Mouse (Mus musculus): ENCODE measurements at regions not wholly inside any gene's neighbourhood (a gene's known extent, or its start where the extent isn't known, plus 50 kb on each side); places are given as distances from the start of the nearest gene placed in this dataset.

DNA sequence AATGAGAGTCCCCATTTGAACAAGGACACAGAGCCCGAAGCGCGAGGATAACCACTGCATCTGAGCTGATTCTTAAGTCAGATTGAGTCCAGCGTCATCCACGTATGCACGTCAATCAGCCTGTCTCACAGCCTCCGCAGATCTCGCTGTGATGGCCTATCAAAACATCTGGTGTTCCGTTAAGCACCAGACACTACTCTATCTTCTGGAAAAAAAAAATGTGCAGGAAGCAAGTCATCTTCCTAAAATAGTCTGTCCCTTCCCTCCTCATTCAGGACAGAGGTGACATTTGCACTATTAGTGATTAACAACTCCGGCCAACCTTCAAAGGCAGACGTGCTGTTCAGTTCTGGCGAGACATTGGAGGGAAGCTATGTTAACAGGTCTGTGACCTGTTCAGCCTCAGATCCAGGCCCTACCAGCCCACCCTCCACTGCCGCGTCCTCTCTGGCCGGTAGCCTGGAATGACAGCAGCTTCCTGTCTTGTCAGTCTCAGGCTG, 81.0 kb downstream of the Cpn2 start:
- no peak overlapping the region for H3K4me2 ChIP-seq (ENCODE audit: low read depth, low read length)
- H3K36me3 ChIP-seq (ENCODE audit: control insufficient read depth, insufficient read depth), result no peaks in the 10 kb centered on the region
- no peak overlapping the region for H3K27ac ChIP-seq (ENCODE audit: low read length)
- WGBS (ENCODE audit: insufficient replicate concordance), result 15% methylated on average over 15 of the region's 15 CpGs
- ATAC-seq (ENCODE audit: low read depth), result no peak
- no peak overlapping the region for H3K9ac ChIP-seq (ENCODE audit: low read depth, low read length)
- H3K4me3 ChIP-seq (ENCODE audit: low read depth, low read length), result no peak overlapping the region
- H3K4me1 ChIP-seq (ENCODE audit: control insufficient read depth, low read depth, low read length), result peaks cover 16% of the 10 kb centered on the region
- H3K27me3 ChIP-seq (ENCODE audit: control insufficient read depth, insufficient read depth, low read depth, low read length), result no peaks in the 10 kb centered on the region; the same call in 1 of the 2 replicates
- no peaks in the 10 kb centered on the region for H3K9me3 ChIP-seq (replicated peaks; ENCODE audit: control insufficient read depth, low read length)

DNA sequence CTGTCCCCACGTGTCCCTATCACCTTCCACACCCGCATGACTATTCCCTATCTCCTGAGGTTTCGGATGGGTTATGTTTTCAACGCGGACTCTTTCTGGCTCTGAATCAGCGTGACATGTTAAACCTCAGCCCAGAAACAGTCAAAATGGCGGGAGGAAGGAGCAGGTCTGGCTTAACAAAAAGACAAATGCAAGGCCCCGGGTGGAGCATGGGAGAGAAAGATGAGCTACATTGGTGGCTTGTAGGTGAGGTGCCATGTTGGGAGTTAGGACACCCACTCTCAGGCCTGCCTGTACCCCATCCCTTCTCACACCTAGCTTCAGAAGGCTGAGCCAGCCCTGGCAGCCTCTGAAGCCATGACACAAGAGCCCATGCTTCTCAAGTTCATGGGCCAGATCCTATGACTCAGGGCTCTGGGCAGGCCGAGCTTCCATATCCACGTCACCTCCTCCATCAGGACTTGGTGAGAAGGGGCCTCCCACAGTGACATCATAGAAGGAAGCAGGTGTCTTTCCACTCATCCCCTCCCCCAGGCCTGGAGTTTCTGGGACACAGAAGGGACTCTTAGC, 80.5 kb downstream of the Cpn2 start:
- no peak for ATAC-seq (ENCODE audit: low read depth)
- no peaks in the 10 kb centered on the region; the same call in 1 of the 2 replicates for H3K27me3 ChIP-seq (ENCODE audit: control insufficient read depth, insufficient read depth, low read depth, low read length)
- H3K36me3 ChIP-seq (ENCODE audit: control insufficient read depth, insufficient read depth), result no peaks in the 10 kb centered on the region
- no peaks in the 10 kb centered on the region for H3K9me3 ChIP-seq (replicated peaks; ENCODE audit: control insufficient read depth, low read length)
- no peak overlapping the region for H3K4me2 ChIP-seq (ENCODE audit: low read depth, low read length)
- H3K27ac ChIP-seq (ENCODE audit: low read length), result no peak overlapping the region
- H3K9ac ChIP-seq (ENCODE audit: low read depth, low read length), result no peak overlapping the region
- H3K4me1 ChIP-seq (ENCODE audit: control insufficient read depth, low read depth, low read length), result peaks cover 16% of the 10 kb centered on the region
- H3K4me3 ChIP-seq (ENCODE audit: low read depth, low read length), result no peak overlapping the region
- 35% methylated on average over 10 of the region's 10 CpGs for WGBS (ENCODE audit: insufficient replicate concordance)

DNA sequence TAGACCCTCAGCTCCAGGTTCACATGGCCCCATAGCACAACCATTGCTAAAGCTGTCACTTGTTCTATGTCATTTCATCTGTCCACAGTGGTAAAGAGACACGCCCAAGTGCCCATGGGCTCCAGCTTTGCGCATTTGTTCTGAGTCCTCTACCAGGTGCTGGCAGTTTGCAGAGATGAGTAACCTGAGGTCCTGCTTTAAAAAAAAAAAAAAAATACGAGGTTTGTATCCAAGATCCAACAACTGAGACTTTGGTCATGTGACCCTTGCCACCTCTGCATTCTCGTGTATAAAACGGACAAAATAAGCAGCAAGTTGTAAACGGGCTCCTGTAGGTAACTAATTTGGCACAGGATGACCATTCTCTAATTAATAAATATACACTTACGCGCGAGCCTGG, 79.9 kb downstream of the Cpn2 start:
- 25% methylated on average over 9 of the region's 9 CpGs for WGBS (ENCODE audit: insufficient replicate concordance)
- H3K27me3 ChIP-seq (ENCODE audit: control insufficient read depth, insufficient read depth, low read depth, low read length), result no peaks in the 10 kb centered on the region; the same call in 1 of the 2 replicates
- H3K4me2 ChIP-seq (ENCODE audit: low read depth, low read length), result peak overlapping the region; percentile 70
- ATAC-seq (ENCODE audit: low read depth), result no peak
- no peak overlapping the region for H3K9ac ChIP-seq (ENCODE audit: low read depth, low read length)
- H3K36me3 ChIP-seq (ENCODE audit: control insufficient read depth, insufficient read depth), result no peaks in the 10 kb centered on the region
- H3K9me3 ChIP-seq (replicated peaks; ENCODE audit: control insufficient read depth, low read length), result no peaks in the 10 kb centered on the region
- peaks cover 16% of the 10 kb centered on the region for H3K4me1 ChIP-seq (ENCODE audit: control insufficient read depth, low read depth, low read length)
- H3K27ac ChIP-seq (ENCODE audit: low read length), result peak overlapping the region; percentile 42
- H3K4me3 ChIP-seq (ENCODE audit: low read depth, low read length), result peak overlapping the region; percentile 47

DNA sequence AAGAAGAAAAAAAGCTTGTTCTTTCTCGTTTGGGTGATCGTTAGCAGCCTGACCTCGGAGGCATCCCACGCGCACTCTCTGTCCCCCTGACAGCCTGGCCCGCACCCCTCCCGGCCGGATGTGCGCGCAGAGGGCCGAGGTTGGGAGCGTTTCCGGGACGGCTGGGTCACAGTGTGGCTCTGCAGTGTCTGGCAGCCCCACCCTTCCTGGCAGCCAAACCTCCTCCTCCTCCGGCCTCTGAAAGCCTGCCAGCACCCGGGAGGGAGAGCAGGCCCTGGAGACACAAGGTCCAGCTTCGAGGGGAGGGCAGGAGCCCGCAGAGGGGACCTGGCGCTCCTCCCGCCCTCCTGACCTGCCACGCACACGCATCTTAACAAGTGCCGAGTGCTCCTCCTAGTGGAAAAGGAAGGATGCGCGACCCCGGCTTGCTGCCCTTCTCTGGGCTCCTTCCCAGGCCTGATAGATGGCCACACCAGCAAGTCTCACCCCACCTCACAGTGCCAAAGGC, 79.3 kb downstream of the Cpn2 start:
- Histone ChIP-seq H3K9ac (ENCODE audit: low read depth, low read length) (peak overlapping the region; percentile 36; the same call in 1 of the 2 replicates), H3K4me3 (ENCODE audit: low read depth, low read length) (peak overlapping the region; percentile 47), H3K36me3 (ENCODE audit: control insufficient read depth, insufficient read depth) (no peaks in the 10 kb centered on the region), H3K27me3 (ENCODE audit: control insufficient read depth, insufficient read depth, low read depth, low read length) (no peaks in the 10 kb centered on the region; the same call in 1 of the 2 replicates), H3K27ac (ENCODE audit: low read length) (peak overlapping the region; percentile 42), H3K9me3 (replicated peaks; ENCODE audit: control insufficient read depth, low read length) (no peaks in the 10 kb centered on the region), H3K4me2 (ENCODE audit: low read depth, low read length) (peak overlapping the region; percentile 70), H3K4me1 (ENCODE audit: control insufficient read depth, low read depth, low read length) (peaks cover 16% of the 10 kb centered on the region)
- WGBS (ENCODE audit: insufficient replicate concordance), result under 1% methylated on average over 26 of the region's 26 CpGs
- ATAC-seq (ENCODE audit: low read depth), result peak; percentile 91

DNA sequence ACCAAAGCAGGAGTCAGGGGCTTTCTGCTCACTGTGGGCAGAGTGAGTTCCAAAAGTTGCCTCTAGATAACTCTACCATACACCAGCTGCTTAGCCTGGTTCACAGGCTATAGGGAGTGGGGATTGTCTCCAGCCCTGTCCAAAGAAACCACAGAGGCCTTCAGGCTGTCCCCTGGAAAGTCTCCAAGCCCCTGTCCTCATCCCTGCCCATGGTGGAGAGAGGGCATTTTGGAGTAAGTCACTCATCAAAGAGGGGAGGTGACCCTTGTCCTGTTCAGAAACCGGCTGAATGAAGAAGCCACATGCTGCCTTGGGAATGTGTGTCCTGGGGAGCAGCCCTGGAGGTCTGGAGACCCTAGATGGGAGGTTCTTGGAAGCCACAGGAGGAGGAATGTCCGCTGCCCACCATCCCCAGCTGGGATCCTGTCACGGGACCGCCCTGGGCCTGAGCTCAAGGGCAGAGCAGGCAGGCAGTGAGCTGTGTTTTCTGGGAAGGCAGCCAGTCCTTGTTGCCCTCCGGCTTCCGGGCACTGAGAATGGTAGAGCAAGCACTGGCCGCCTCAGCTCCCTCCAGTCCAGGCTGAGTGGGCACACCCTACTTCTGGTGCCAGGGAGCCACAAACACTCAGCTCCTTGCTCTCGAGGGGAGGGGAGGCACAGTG, 78.4 kb downstream of the Cpn2 start:
- H3K4me2 ChIP-seq (ENCODE audit: low read depth, low read length), result no peak overlapping the region
- no peak overlapping the region for H3K27ac ChIP-seq (ENCODE audit: low read length)
- peaks cover 16% of the 10 kb centered on the region for H3K4me1 ChIP-seq (ENCODE audit: control insufficient read depth, low read depth, low read length)
- ATAC-seq (ENCODE audit: low read depth), result no peak
- 55% methylated on average over 8 of the region's 8 CpGs for WGBS (ENCODE audit: insufficient replicate concordance)
- H3K9ac ChIP-seq (ENCODE audit: low read depth, low read length), result no peak overlapping the region
- no peaks in the 10 kb centered on the region for H3K9me3 ChIP-seq (replicated peaks; ENCODE audit: control insufficient read depth, low read length)
- H3K4me3 ChIP-seq (ENCODE audit: low read depth, low read length), result no peak overlapping the region
- no peaks in the 10 kb centered on the region; the same call in 1 of the 2 replicates for H3K27me3 ChIP-seq (ENCODE audit: control insufficient read depth, insufficient read depth, low read depth, low read length)
- no peaks in the 10 kb centered on the region for H3K36me3 ChIP-seq (ENCODE audit: control insufficient read depth, insufficient read depth)

DNA sequence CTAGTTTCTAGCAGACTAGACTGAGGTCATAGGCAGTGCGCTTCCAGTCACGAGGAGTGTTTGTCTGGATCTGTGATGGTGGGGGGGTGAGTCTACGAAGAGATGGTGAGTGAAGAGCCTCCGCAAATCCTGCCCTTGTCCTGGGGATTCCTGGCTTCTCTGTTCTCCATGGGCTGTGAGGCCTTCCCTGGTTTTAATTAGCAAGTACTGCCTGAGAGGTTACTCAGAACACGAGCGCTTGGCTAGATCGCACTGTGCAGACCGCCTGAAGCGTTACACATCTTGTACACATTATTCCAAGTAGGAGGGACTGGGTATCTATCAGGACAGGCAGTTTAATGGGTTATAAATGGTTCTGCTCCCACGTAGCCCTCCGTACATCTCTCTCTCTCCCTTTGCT, 76.9 kb downstream of the Cpn2 start:
- Histone ChIP-seq H3K9ac (ENCODE audit: low read depth, low read length) (no peak overlapping the region), H3K27ac (ENCODE audit: low read length) (no peak overlapping the region), H3K36me3 (ENCODE audit: control insufficient read depth, insufficient read depth) (no peaks in the 10 kb centered on the region), H3K27me3 (ENCODE audit: control insufficient read depth, insufficient read depth, low read depth, low read length) (no peaks in the 10 kb centered on the region; the same call in 1 of the 2 replicates), H3K4me2 (ENCODE audit: low read depth, low read length) (no peak overlapping the region), H3K9me3 (replicated peaks; ENCODE audit: control insufficient read depth, low read length) (no peaks in the 10 kb centered on the region), H3K4me3 (ENCODE audit: low read depth, low read length) (no peak overlapping the region), H3K4me1 (ENCODE audit: control insufficient read depth, low read depth, low read length) (peaks cover 16% of the 10 kb centered on the region)
- no peak for ATAC-seq (ENCODE audit: low read depth)
- 75% methylated on average over 11 of the region's 11 CpGs for WGBS (ENCODE audit: insufficient replicate concordance)

DNA sequence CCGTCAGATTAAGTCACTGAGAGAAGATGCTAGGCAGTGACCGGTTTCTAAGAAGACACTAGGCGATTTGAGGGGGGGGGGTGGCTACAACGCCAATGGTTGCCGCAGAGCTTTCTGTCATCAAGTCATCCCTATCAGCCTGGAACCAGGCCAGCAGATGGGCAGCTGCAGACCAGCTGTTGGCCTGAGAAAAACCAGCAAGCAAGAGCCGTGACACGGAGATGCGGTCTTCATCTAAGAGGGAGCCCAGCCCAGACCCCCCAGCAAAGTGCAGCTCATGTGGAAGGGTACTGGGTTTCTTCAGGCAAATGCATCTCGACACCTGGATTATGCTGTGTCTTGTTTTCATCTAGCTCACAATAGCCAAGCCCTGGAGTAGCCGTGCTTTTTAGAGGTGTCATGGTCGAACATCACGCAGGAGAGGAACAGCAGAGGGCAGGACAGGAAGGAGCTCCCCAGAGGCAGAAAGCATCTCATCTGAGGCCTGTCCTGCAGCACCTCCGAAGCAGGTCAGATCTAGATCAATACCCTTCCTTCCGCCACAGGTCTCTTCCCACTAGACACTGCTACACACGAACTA, 76.3 kb downstream of the Cpn2 start:
- WGBS (ENCODE audit: insufficient replicate concordance), result 65% methylated on average over 15 of the region's 15 CpGs
- Histone ChIP-seq H3K36me3 (ENCODE audit: control insufficient read depth, insufficient read depth) (no peaks in the 10 kb centered on the region), H3K9ac (ENCODE audit: low read depth, low read length) (no peak overlapping the region), H3K4me2 (ENCODE audit: low read depth, low read length) (no peak overlapping the region), H3K4me3 (ENCODE audit: low read depth, low read length) (no peak overlapping the region), H3K27ac (ENCODE audit: low read length) (no peak overlapping the region), H3K27me3 (ENCODE audit: control insufficient read depth, insufficient read depth, low read depth, low read length) (no peaks in the 10 kb centered on the region; the same call in 1 of the 2 replicates), H3K4me1 (ENCODE audit: control insufficient read depth, low read depth, low read length) (peaks cover 16% of the 10 kb centered on the region), H3K9me3 (replicated peaks; ENCODE audit: control insufficient read depth, low read length) (no peaks in the 10 kb centered on the region)
- no peak for ATAC-seq (ENCODE audit: low read depth)

DNA sequence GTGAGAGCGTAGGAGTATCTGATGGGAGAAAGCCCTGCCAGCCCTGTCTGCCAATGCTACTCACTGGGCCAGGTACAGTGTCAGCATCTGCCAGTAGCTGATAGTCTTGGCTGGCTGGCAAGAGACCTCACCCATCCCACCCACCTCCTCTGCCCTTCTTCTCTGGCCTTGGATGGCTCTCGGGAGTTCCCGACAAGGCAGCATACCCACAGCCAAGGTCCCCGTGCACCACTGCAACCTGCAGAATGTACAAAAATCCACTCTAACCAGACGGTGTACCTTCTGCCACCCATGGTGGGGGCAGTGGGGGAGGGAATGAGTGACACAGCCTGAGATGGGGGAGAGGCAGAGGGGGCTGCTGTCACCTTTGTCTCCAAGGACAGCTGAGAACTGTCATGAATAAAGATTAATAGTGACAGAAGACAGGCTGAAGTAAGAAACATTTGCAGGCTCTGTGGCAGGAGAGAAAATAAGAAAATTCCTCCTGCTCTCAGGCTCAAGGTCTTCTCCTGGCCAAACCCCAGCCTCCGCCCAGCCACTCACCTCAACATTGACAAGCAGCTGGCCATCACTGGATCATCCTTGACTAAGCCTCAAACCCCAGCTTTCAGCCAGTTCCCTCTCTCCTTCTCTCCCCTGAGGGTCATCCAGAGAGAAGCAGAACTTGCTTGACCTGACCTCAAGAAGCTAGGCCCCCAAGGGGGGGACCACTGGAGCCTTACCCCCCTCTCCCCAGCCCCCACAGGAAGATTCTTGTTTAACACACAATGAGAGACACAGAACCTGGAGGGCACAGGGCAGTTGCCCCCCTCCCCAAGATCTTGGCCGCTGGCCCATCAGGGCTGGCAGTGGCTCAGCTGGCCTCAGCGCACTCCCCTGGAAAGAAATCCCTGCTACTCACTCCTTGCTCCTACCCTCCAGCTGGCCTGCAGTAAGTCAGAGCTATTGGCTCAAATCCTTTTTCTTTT, 73.7 kb downstream of the Cpn2 start:
- Histone ChIP-seq H3K36me3 (ENCODE audit: control insufficient read depth, insufficient read depth) (no peaks in the 10 kb centered on the region), H3K9me3 (replicated peaks; ENCODE audit: control insufficient read depth, low read length) (no peaks in the 10 kb centered on the region), H3K27me3 (ENCODE audit: control insufficient read depth, insufficient read depth, low read depth, low read length) (no peaks in the 10 kb centered on the region), H3K27ac (ENCODE audit: low read length) (no peak overlapping the region), H3K4me2 (ENCODE audit: low read depth, low read length) (no peak overlapping the region), H3K9ac (ENCODE audit: low read depth, low read length) (no peak overlapping the region), H3K4me1 (ENCODE audit: control insufficient read depth, low read depth, low read length) (no peaks in the 10 kb centered on the region), H3K4me3 (ENCODE audit: low read depth, low read length) (no peak overlapping the region)
- no peak for ATAC-seq (ENCODE audit: low read depth)
- 58% methylated on average over 8 of the region's 8 CpGs for WGBS (ENCODE audit: insufficient replicate concordance)
